ENCODE assay signal across 8 mouse cellular contexts in genomic region chr7:52005511-52006295, GRCm38 (mm10). TPM values are rescaled to one million over a fixed set of nuclear protein-coding genes. Genes with fewer than 3 reads are reported as not detected.
DNase-seq lines count a peak whose midpoint lies in the region; ATAC-seq and TF ChIP-seq lines count a peak whose summit lies in the region.

Gene Svip, minus strand, starts transcription at chr7:52006018.

- peak; percentile 87 for DNase-seq in Patski (ENCODE audit: low read depth, low spot score)
- peak; percentile 96 for DNase-seq in cerebellum, postnatal 14 days
- peak; percentile 92 to 98 for DNase-seq in frontal cortex, postnatal 10 days (ENCODE audit: low spot score in 2 of 2)
- peak; percentile 92 for DNase-seq in hindbrain, embryonic 11.5 days (ENCODE audit: low spot score)
- peak; percentile 99 for DNase-seq in layer of hippocampus, adult 9-11 months
- DNase-seq in ovary, adult 18-20 months (ENCODE audit: low spot score) = peak; percentile 94
- DNase-seq in thymus, adult 2 months = peak; percentile 43

- in situ Hi-C loops in Patski (cut with MboI; ENCODE audit: low pct_unique_long_range_greater_than_20kb) = no loop called here

- H3K9ac ChIP-seq in hindbrain, embryonic 11.5 days (ENCODE audit: low read depth, low read length) = peak within 1 kb of the TSS; percentile 25
- peak within 1 kb of the TSS; percentile 68 for H3K9ac ChIP-seq in lung, embryonic 16.5 days (ENCODE audit: low read length)

- WGBS in hindbrain, embryonic 11.5 days = 2% methylated on average over 38 of the region's 47 CpGs
- 0% methylated on average over 24 of the region's 47 CpGs for WGBS in lung, embryonic 16.5 days
- WGBS in thymus, adult 2 months = under 1% methylated on average over 44 of the region's 47 CpGs

- ATAC-seq in Patski = peak; percentile 99
- peak; percentile 97 for ATAC-seq in hindbrain, embryonic 11.5 days (ENCODE audit: low FRiP score)
- peak; percentile 94 for ATAC-seq in lung, embryonic 16.5 days (ENCODE audit: low read depth)

- CTCF ChIA-PET in Patski (lab: Charles Lee) = no interaction called here

- H3K27me3 ChIP-seq in Patski = no peaks in the 10 kb centered on the region
- no peaks in the 10 kb centered on the region for H3K27me3 ChIP-seq in hindbrain, embryonic 11.5 days (ENCODE audit: control insufficient read depth, insufficient read depth, low read length)
- H3K27me3 ChIP-seq in lung, embryonic 16.5 days (ENCODE audit: control insufficient read depth, insufficient read depth, low read depth, low read length) = no peaks in the 10 kb centered on the region; the same call in 1 of the 2 replicates
- H3K27me3 ChIP-seq in thymus, adult 2 months (ENCODE audit: control insufficient read depth, insufficient read depth, low read length) = no peaks in the 10 kb centered on the region; the same call in 1 of the 2 replicates

- no peak for TF ChIP-seq CTCF in Patski (IDR thresholded peaks at IDR 0.05)
- TF ChIP-seq CTCF in thymus, adult 2 months (IDR thresholded peaks at IDR 0.05; ENCODE audit: borderline replicate concordance, control insufficient read depth, extremely low read depth, insufficient read depth, low read length, poor library complexity) = no peak

- no peaks in the 10 kb centered on the region for H3K36me3 ChIP-seq in hindbrain, embryonic 11.5 days (ENCODE audit: control insufficient read depth, insufficient read depth, low read length)
- H3K36me3 ChIP-seq in lung, embryonic 16.5 days (ENCODE audit: control insufficient read depth, insufficient read depth, low read length) = no peaks in the 10 kb centered on the region
- H3K36me3 ChIP-seq in thymus, adult 2 months (ENCODE audit: control insufficient read depth, insufficient read depth, low read length) = no peaks in the 10 kb centered on the region

- no peaks in the 10 kb centered on the region for H3K4me1 ChIP-seq in hindbrain, embryonic 11.5 days (replicated peaks; ENCODE audit: control insufficient read depth, insufficient read depth, low read length)
- no peaks in the 10 kb centered on the region for H3K4me1 ChIP-seq in lung, embryonic 16.5 days (replicated peaks; ENCODE audit: control insufficient read depth, insufficient read depth, low read length)
- no peaks in the 10 kb centered on the region for H3K4me1 ChIP-seq in thymus, adult 2 months (replicated peaks; ENCODE audit: control insufficient read depth, insufficient read depth, low read length)

- POLR2A ChIA-PET in Patski (lab: Charles Lee) = no interaction called here

- no peaks in the 10 kb centered on the region for H3K9me3 ChIP-seq in hindbrain, embryonic 11.5 days (ENCODE audit: control insufficient read depth, low read length)
- no peaks in the 10 kb centered on the region for H3K9me3 ChIP-seq in lung, embryonic 16.5 days (ENCODE audit: control insufficient read depth, low read length)

- peak within 1 kb of the TSS; percentile 37 for H3K4me2 ChIP-seq in hindbrain, embryonic 11.5 days (replicated peaks; ENCODE audit: low read depth, low read length)
- H3K4me2 ChIP-seq in lung, embryonic 16.5 days (ENCODE audit: low read depth, low read length) = peak within 1 kb of the TSS; percentile 70

- no peak for TF ChIP-seq POLR2A in thymus, adult 2 months (IDR thresholded peaks at IDR 0.05; ENCODE audit: control insufficient read depth, extremely low read depth, insufficient read depth, low read length, poor library complexity)

- H3K27ac ChIP-seq in hindbrain, embryonic 11.5 days (ENCODE audit: low read depth, low read length) = no peak within 1 kb of the TSS
- peak within 1 kb of the TSS; percentile 64 for H3K27ac ChIP-seq in lung, embryonic 16.5 days (ENCODE audit: low read length)
- no peak within 1 kb of the TSS for H3K27ac ChIP-seq in thymus, adult 2 months (ENCODE audit: control insufficient read depth, insufficient read depth, low read length)

- peak within 1 kb of the TSS; percentile 62 for H3K4me3 ChIP-seq in hindbrain, embryonic 11.5 days (ENCODE audit: low read depth, low read length)
- H3K4me3 ChIP-seq in lung, embryonic 16.5 days (ENCODE audit: low read length) = peak within 1 kb of the TSS; percentile 54
- peak within 1 kb of the TSS; percentile 40 for H3K4me3 ChIP-seq in thymus, adult 2 months (ENCODE audit: control insufficient read depth, insufficient read depth, low read length)

RNA-seq across cellular contexts. Expression of gene Svip, which starts in this region (rescaled TPM):
- polyA plus RNA-seq in Patski (2021) = 9.5 TPM
- polyA plus RNA-seq in hindbrain, embryonic 11.5 days (2014; fragmentation: Nextera tagmentation; extraction: Ambion mirVana) = 18.1 and 20.0 TPM in 2 replicates
- 7.3 and 7.6 TPM in 2 replicates for polyA plus RNA-seq in lung, embryonic 16.5 days (2015; fragmentation: Nextera tagmentation; extraction: Ambion mirVana)
- polyA plus RNA-seq in thymus, adult 2 months (2012; rRNA removed) = 0.34 and 0.61 TPM in 2 replicates

Comparison
In these comparisons a context has a peak if more than half of its experiments do, and no peak if none do; other contexts are left out.
1. Peak in DNase-seq and H3K4me3 ChIP-seq in thymus, adult 2 months; RNA of the gene not detected or under 1 TPM.
2. DNase-seq: peak in every context shown above with its lines; median percentile 99 in layer of hippocampus, adult 9-11 months; 96 in cerebellum, postnatal 14 days; 95 in frontal cortex, postnatal 10 days; 94 in ovary, adult 18-20 months; 92 in hindbrain, embryonic 11.5 days; 87 in Patski; 43 in thymus, adult 2 months.